Mouse (Mus musculus) spleen, postnatal 14 days (tissue): Measurements from ENCODE around the gene Ppp2r1a.

ENCODE experiments used
- DNase-seq, 2 experiments: peaks; one replicate each; pipeline ENCODE4 v3.0.0; 2021 to 2022; ENCODE audit warnings: low spot score in 2 of 2

Ppp2r1a gene

GRCm38 (mm10) chr17:20944985-20945891 is at the start of gene Ppp2r1a:
TSS of gene Ppp2r1a (plus strand) at chr17:20945311.
- DNase-seq, result peak; percentile 94 to 97

GRCm38 (mm10) chr17:20904991-20905390 is 40.1 kb upstream of the Ppp2r1a start, which contains the start of gene Vmn1r231:
TSS of gene Vmn1r231 (minus strand) at chr17:20905091.
- DNase-seq, result no peak

- DNase-seq, result no peak
Measured at GRCm38 (mm10) chr17:20919614-20920013, 25.5 kb upstream of the Ppp2r1a start, which contains the start of gene Vmn1r232. TSS of gene Vmn1r232 (minus strand) at chr17:20919714.

GRCm38 (mm10) chr17:20944226-20944625 is 885 bp upstream of the Ppp2r1a start:
- no peak for DNase-seq

GRCm38 (mm10) chr17:20946026-20946565 is 985 bp downstream of the Ppp2r1a start:
- DNase-seq, result no peak

- no peak for DNase-seq
Measured at GRCm38 (mm10) chr17:20946636-20947035, 1.5 kb downstream of the Ppp2r1a start.

GRCm38 (mm10) chr17:20960386-20960785 is 15.3 kb downstream of the Ppp2r1a start:
- DNase-seq, result no peak

- no peak for DNase-seq
Measured at GRCm38 (mm10) chr17:20965421-20965820, 20.3 kb downstream of the Ppp2r1a start.

GRCm38 (mm10) chr17:20966681-20967080 is 21.6 kb downstream of the Ppp2r1a start:
- no peak for DNase-seq

GRCm38 (mm10) chr17:20993716-20994115 is 48.6 kb downstream of the Ppp2r1a start:
- DNase-seq, result no peak

- no peak for DNase-seq
Measured at GRCm38 (mm10) chr17:20996364-20996763, 51.3 kb downstream of the Ppp2r1a start, which contains the start of gene Vmn1r233. TSS of gene Vmn1r233 (minus strand) at chr17:20996464.

- peak; percentile 54 to 72 for DNase-seq
Measured at GRCm38 (mm10) chr17:21008382-21009331, 63.5 kb downstream of the Ppp2r1a start, which contains the start of gene Zfp160. TSS of gene Zfp160 (plus strand) at chr17:21008903.

GRCm38 (mm10) chr17:21009726-21010125 is 64.6 kb downstream of the Ppp2r1a start:
- no peak for DNase-seq
